ENCODE assay signal across 25 mouse cellular contexts in the genomic region with DNA sequence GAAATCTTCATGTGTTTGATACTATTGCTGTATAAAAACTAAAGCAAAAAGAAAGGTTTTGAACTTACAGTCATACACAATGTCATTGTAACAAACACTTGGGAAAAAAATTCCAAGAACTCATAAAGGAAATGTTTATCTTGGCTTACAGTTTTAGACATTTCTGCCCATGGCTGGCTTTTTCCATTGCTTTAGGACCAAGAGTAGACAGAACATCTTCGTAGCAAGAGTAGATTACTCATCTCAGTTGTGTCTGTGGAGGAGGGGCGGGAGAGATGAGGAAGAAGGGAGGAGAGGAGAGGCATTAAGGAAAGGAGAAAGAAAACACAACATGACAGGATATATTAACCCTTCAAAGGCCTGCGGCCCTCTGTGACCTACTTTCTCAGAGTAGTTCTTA. TPM values are rescaled to one million over a fixed set of nuclear protein-coding genes. Genes with fewer than 3 reads are reported as not detected.
A peak's percentile ranks its signal among the peaks of the same experiment; 100 is the strongest.
DNase-seq lines count a peak whose midpoint lies in the region; ATAC-seq and TF ChIP-seq lines count a peak whose summit lies in the region.
"Had no signal": no experiment of that assay in that cellular context is flagged by ENCODE, and none has a peak within 500 bp of the region (broad histone marks: within the 10 kb centered on the region; RNA-seq: fewer than 3 reads in every experiment).

No protein-coding gene starts in this region.

- WGBS in lung, embryonic 15.5 days: 35% methylated on average over 3 of the region's 3 CpGs

- H3ac ChIP-seq in myocyte (ENCODE audit: control insufficient read depth, insufficient read length): no peak overlapping the region

- peaks cover 46% of the 10 kb centered on the region for H3K4me1 ChIP-seq in lung, embryonic 15.5 days
- H3K4me1 ChIP-seq in MEL (ENCODE audit: control insufficient read depth in 1 of 2, insufficient read depth in 2 of 2, low read length in 2 of 2): peaks cover 13 to 36% of the 10 kb centered on the region in 2 experiments
- H3K4me1 ChIP-seq: midbrain, embryonic 13.5 days had no signal

- H3K79me2 ChIP-seq in MEL (ENCODE audit: control insufficient read depth, insufficient read depth, low read length, poor library complexity) (no peaks in the 10 kb centered on the region), myocyte (ENCODE audit: control insufficient read depth, insufficient read depth) (no peaks in the 10 kb centered on the region)

- peak overlapping the region; percentile 69 for H3K27ac ChIP-seq in lung, embryonic 15.5 days
- no peak overlapping the region for H3K27ac ChIP-seq in MEL (ENCODE audit: control insufficient read depth, low read depth, low read length)
- H3K27ac ChIP-seq: hindbrain, embryonic 14.5 days; layer of hippocampus, adult 2 months; liver, embryonic 13.5 days; midbrain, embryonic 13.5 days had no signal

- H3K36me3 ChIP-seq in lung, embryonic 15.5 days: no peaks in the 10 kb centered on the region
- peaks cover 0 to 39% of the 10 kb centered on the region in 2 experiments; a peak in 2 of 4 replicates for H3K36me3 ChIP-seq in MEL (ENCODE audit: control insufficient read depth in 1 of 2, insufficient read depth in 2 of 2, low read length in 2 of 2)
- H3K36me3 ChIP-seq in myocyte (ENCODE audit: control insufficient read depth, insufficient read depth): no peaks in the 10 kb centered on the region
- H3K36me3 ChIP-seq: heart, embryonic 12.5 days; liver, embryonic 13.5 days; midbrain, embryonic 13.5 days had no signal

- H3K4me3 ChIP-seq in lung, embryonic 15.5 days: no peak overlapping the region
- H3K4me3 ChIP-seq in MEL (ENCODE audit: control insufficient read depth in 1 of 2, insufficient read depth in 1 of 2, low read depth in 2 of 2, low read length in 2 of 2) (no peak overlapping the region), myocyte (no peak overlapping the region)
- H3K4me3 ChIP-seq: heart, embryonic 12.5 days; layer of hippocampus, adult 2 months; liver, embryonic 13.5 days; megakaryocyte, embryonic 14.5 days; midbrain, embryonic 13.5 days had no signal

- ATAC-seq in lung, embryonic 15.5 days (ENCODE audit: borderline replicate concordance, extremely low read depth, low FRiP score, low TSS enrichment): no peak
- ATAC-seq: activated CD4-positive, CD25-positive, alpha-beta regulatory T cell, adult 4 months; forebrain, embryonic 14.5 days; intestine, postnatal 0 days; midbrain, embryonic 13.5 days had no signal

- TF ChIP-seq CTCF in MEL (IDR thresholded peaks at IDR 0.05 in 2 of 3, conservative IDR thresholded peaks at IDR 0.05 in 1 of 3; ENCODE audit: control insufficient read depth in 1 of 3, insufficient read depth in 1 of 3, low read depth in 2 of 3, low read length in 3 of 3, poor library complexity in 1 of 3, severe bottlenecking in 1 of 3): no peak

- no peak for DNase-seq in lung, postnatal 4 days
- DNase-seq in 3T3-L1 (ENCODE audit: low read depth, low spot score) (peak; percentile 93), MEL (ENCODE audit: low read depth, low spot score) (peak; percentile 24)
- no peak for DNase-seq in layer of hippocampus, adult 8-10 months (ENCODE audit: low spot score in 2 of 2)
- DNase-seq: adrenal gland, postnatal 10 days; cerebellum, adult 8-10 months; cerebellum, postnatal 25 days; gastrocnemius, postnatal 25 days; kidney, adult 9 months; kidney, postnatal 14 days; left cerebral cortex, postnatal 4 days; liver, embryonic 13.5 days; right cerebral cortex, postnatal 14 days; thymus, postnatal 4 days had no signal

- no peaks in the 10 kb centered on the region for H3K9me3 ChIP-seq in lung, embryonic 15.5 days
- H3K9me3 ChIP-seq in MEL (replicated peaks; ENCODE audit: insufficient read depth, low read length): no peaks in the 10 kb centered on the region
- H3K9me3 ChIP-seq: heart, embryonic 12.5 days; liver, embryonic 13.5 days; megakaryocyte, embryonic 14.5 days; midbrain, embryonic 13.5 days had no signal

- TF ChIP-seq POLR2A in MEL (IDR thresholded peaks at IDR 0.05; ENCODE audit: control insufficient read depth in 1 of 2, insufficient read depth in 1 of 2, low read depth in 1 of 2, low read length in 2 of 2, poor library complexity in 1 of 2) (no peak), myocyte (IDR thresholded peaks at IDR 0.05; ENCODE audit: insufficient read length, low read depth) (no peak)

- H3K9ac ChIP-seq in lung, embryonic 15.5 days: no peak overlapping the region
- H3K9ac ChIP-seq in MEL (ENCODE audit: control insufficient read depth, low read depth, low read length, poor library complexity, severe bottlenecking): no peak overlapping the region
- H3K9ac ChIP-seq: heart, embryonic 12.5 days; hindbrain, embryonic 14.5 days; liver, embryonic 13.5 days; midbrain, embryonic 13.5 days had no signal

- no peak for TF ChIP-seq EP300 in MEL (IDR thresholded peaks at IDR 0.05; ENCODE audit: low read depth in 1 of 2, low read length in 2 of 2)

- no peak for TF ChIP-seq RAD21 in MEL (IDR thresholded peaks at IDR 0.05; ENCODE audit: low read depth, low read length)

- H3K27me3 ChIP-seq in lung, embryonic 15.5 days: no peaks in the 10 kb centered on the region
- H3K27me3 ChIP-seq in MEL (ENCODE audit: control insufficient read depth in 1 of 2, insufficient read depth in 2 of 2, low read length in 2 of 2) (no peaks in the 10 kb centered on the region), myocyte (ENCODE audit: control insufficient read depth, insufficient read depth, insufficient read length) (no peaks in the 10 kb centered on the region)
- H3K27me3 ChIP-seq: heart, embryonic 12.5 days; liver, embryonic 13.5 days; megakaryocyte, embryonic 14.5 days; midbrain, embryonic 13.5 days had no signal

- peak overlapping the region; percentile 10; the same call in 1 of the 2 replicates for H3K4me2 ChIP-seq in lung, embryonic 15.5 days
- peak overlapping the region; percentile 83 for H3K4me2 ChIP-seq in myocyte (ENCODE audit: low read depth)
- H3K4me2 ChIP-seq: hindbrain, embryonic 14.5 days; liver, embryonic 13.5 days; midbrain, embryonic 13.5 days had no signal

TF ChIP-seq in MEL, 35 proteins besides CTCF, POLR2A, EP300 and RAD21:
- TF ChIP-seq CHD2 (IDR thresholded peaks at IDR 0.05; ENCODE audit: low read length): no peak
- TF ChIP-seq NRF1 (IDR thresholded peaks at IDR 0.05; ENCODE audit: insufficient read depth, low read depth, low read length, poor library complexity, severe bottlenecking): no peak
- no peak for TF ChIP-seq TCF12 (IDR thresholded peaks at IDR 0.05; ENCODE audit: low read depth, low read length)
- no peak for TF ChIP-seq UBTF (IDR thresholded peaks at IDR 0.05; ENCODE audit: borderline replicate concordance, insufficient read depth, low read depth, low read length)
- TF ChIP-seq MAZ (IDR thresholded peaks at IDR 0.05; ENCODE audit: low read depth, low read length): no peak
- TF ChIP-seq HCFC1 (IDR thresholded peaks at IDR 0.05; ENCODE audit: low read depth, low read length): no peak
- TF ChIP-seq ZKSCAN1 (IDR thresholded peaks at IDR 0.05; ENCODE audit: low read depth, low read length): no peak
- no peak for TF ChIP-seq MAX (IDR thresholded peaks at IDR 0.05; ENCODE audit: low read length)
- no peak for TF ChIP-seq POLR2AphosphoS2 (IDR thresholded peaks at IDR 0.05; ENCODE audit: low read length)
- no peak for TF ChIP-seq MEF2A (IDR thresholded peaks at IDR 0.05; ENCODE audit: extremely low read depth, insufficient replicate concordance, low read depth, low read length, poor library complexity, severe bottlenecking)

TF ChIP-seq in myocyte, 11 proteins besides CTCF, POLR2A, EP300 and RAD21:
- TF ChIP-seq TCF3 (IDR thresholded peaks at IDR 0.05; ENCODE audit: insufficient read length, low read depth) (no peak), MYOD1 (IDR thresholded peaks at IDR 0.05; ENCODE audit: control insufficient read depth in 1 of 3, insufficient read length in 2 of 3, low read depth in 2 of 3) (no peak), CEBPB (IDR thresholded peaks at IDR 0.05; ENCODE audit: insufficient read depth, poor library complexity, severe bottlenecking) (no peak), MAX (IDR thresholded peaks at IDR 0.05; ENCODE audit: low read depth) (no peak), POLR2AphosphoS2 (IDR thresholded peaks at IDR 0.05; ENCODE audit: insufficient read length, low read depth) (no peak), SRF (IDR thresholded peaks at IDR 0.05; ENCODE audit: control insufficient read depth, insufficient read length, low read depth) (no peak), USF1 (IDR thresholded peaks at IDR 0.05; ENCODE audit: low read depth) (no peak), MYOG (IDR thresholded peaks at IDR 0.05; ENCODE audit: control insufficient read depth in 1 of 3, insufficient read depth in 1 of 3, insufficient read length in 2 of 3, low read depth in 2 of 3) (no peak), REST (IDR thresholded peaks at IDR 0.05; ENCODE audit: insufficient read depth, insufficient read length) (no peak), E2F4 (IDR thresholded peaks at IDR 0.05; ENCODE audit: insufficient read depth) (no peak), TCF12 (IDR thresholded peaks at IDR 0.05; ENCODE audit: insufficient read depth, poor library complexity, severe bottlenecking) (no peak)

RNA-seq across cellular contexts. Expression of gene Hmgcll1, which starts 11.6 kb away (rescaled TPM):
- 8.8 and 9.9 TPM in 2 replicates for polyA plus RNA-seq in lung, embryonic 15.5 days (2015; fragmentation: Nextera tagmentation; extraction: Ambion mirVana)
- not detected in 2 replicates for total RNA-seq in MEL (2012; rRNA removed)
- polyA plus RNA-seq in MEL (2012; ENCODE audit: insufficient read depth in 1 of 2, insufficient read length in 2 of 2, low read depth in 1 of 2, low replicate concordance in 2 of 2, missing spikeins in 1 of 2): not detected
- polyA plus RNA-seq in myocyte (2012; fragmentation: generic; extraction: Trizol): 0.14 TPM
- total RNA-seq in layer of hippocampus, adult 8-10 months (2022): 10 to 100 TPM; 12.7 to 19.7 (median 15.4) TPM
- total RNA-seq: hematopoietic stem cell, adult 5-6 weeks had no signal
- polyA plus RNA-seq: activated CD4-positive, CD25-positive, alpha-beta regulatory T cell, adult 4 months had no signal

Comparison
In these comparisons a context has a peak if more than half of its experiments do, and no peak if none do; other contexts are left out.
1. DNase-seq: peak in 3T3-L1 (single experiment) and MEL (single experiment); none in lung, postnatal 4 days (0 of 2) and layer of hippocampus, adult 8-10 months (0 of 2).